Mouse (Mus musculus): ENCODE measurements around the gene Gramd1b. TPM values are rescaled to one million over a fixed set of nuclear protein-coding genes. Genes with fewer than 3 reads are reported as not detected.

Gene Gramd1b
- polyA plus RNA-seq, 1 experiment from 2014 or later = 5.7 TPM

DNA sequence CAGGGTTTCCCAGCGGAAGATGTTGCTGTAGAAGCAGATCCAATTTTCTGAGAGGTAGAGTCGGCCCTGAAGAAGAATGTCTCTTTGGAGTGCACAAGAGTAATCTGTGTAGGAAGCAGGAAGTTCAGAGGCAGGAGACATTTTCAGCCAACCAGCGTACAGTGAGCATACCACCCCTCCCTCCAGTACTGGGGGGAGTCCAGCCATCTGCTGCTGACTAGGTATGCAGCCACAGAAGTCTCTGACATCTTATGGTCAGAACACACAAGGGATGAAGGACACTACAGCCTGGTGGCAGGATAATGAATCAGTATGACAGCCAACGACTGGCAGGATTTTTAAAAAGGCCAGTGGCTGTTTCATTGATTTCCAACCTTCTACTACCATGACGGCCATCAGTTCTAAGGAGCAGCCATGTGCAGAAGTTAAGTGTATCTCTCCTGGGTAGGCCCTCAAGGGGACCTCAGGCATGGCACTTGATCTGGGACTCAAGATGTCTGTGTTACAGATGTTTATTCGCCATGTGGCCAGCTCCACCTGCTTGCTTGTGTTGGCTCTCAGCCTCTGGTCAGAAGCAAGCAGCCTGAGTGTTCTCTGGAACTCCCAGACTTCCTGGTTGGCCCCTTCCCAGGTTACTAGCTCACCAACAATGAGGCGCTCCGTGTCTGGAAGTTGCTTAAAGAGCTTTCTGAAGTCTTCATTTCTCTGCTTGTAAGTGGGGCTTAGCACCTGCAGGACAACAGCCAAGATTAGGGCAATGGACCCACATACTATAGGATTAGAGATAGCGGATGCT, 214.1 kb downstream of the Gramd1b start:
- no peaks in the 10 kb centered on the region for H3K27me3 ChIP-seq
- no peaks in the 10 kb centered on the region for H3K9me3 ChIP-seq (replicated peaks)
- 76% methylated on average over 9 of the region's 9 CpGs for WGBS
- H3K4me2 ChIP-seq = no peak overlapping the region
- H3K27ac ChIP-seq = no peak overlapping the region
- H3K9ac ChIP-seq = no peak overlapping the region
- H3K36me3 ChIP-seq = peaks cover 5% of the 10 kb centered on the region; the same call in 1 of the 2 replicates
- ATAC-seq (replicated peaks; ENCODE audit: insufficient number of reproducible peaks, insufficient read depth, low FRiP score, low read depth) = no peak
- peaks cover 18% of the 10 kb centered on the region for H3K4me1 ChIP-seq (replicated peaks)
- H3K4me3 ChIP-seq = no peak overlapping the region

DNA sequence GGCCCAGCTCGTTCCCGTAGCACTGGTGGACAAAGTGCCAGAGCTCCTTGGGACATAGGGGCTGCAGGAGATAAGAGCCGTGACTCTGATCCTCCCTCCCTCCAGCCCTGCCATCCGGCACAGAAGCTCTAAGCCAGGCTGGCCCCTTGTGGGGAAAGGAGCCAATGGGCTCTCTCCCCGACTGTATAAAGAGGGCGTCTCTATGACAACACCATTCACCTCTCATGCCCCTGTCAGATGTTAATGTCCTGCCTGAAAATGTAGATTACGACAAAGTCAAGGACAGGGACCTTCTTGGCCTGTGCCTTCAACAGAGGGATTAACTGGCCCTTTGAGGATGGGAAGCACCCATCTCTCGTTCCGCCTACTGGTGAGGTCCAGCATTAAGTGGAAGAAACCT, 219.4 kb downstream of the Gramd1b start:
- ATAC-seq (replicated peaks; ENCODE audit: insufficient number of reproducible peaks, insufficient read depth, low FRiP score, low read depth) = no peak
- Histone ChIP-seq H3K4me1 (replicated peaks) (no peaks in the 10 kb centered on the region), H3K9ac (no peak overlapping the region), H3K27ac (no peak overlapping the region), H3K27me3 (no peaks in the 10 kb centered on the region), H3K4me3 (no peak overlapping the region), H3K36me3 (peaks cover 19% of the 10 kb centered on the region; the same call in 1 of the 2 replicates), H3K4me2 (no peak overlapping the region), H3K9me3 (replicated peaks) (no peaks in the 10 kb centered on the region)
- WGBS = 61% methylated on average over 9 of the region's 9 CpGs

DNA sequence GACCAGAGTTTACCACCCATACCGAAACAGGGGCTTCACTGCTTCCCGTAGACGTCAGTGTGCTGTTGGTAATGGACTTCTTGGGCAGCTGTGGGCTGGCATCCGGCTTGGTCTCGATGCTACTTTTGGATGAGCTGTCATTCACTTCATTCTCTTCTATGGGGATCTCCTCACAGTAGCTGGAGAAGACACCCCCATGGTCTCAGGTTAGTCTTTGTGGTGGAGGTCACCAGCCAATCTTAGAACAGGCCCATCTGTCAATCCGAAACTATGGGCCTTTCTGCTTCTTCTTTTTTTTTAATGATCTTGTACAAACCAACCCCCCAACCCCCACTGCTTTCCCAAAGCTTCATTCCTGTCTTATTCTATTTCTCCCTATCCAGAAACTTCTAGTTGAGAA, 221.3 kb downstream of the Gramd1b start:
- Histone ChIP-seq H3K4me2 (no peak overlapping the region), H3K9ac (no peak overlapping the region), H3K27me3 (no peaks in the 10 kb centered on the region), H3K9me3 (replicated peaks) (no peaks in the 10 kb centered on the region), H3K4me1 (replicated peaks) (no peaks in the 10 kb centered on the region), H3K4me3 (no peak overlapping the region), H3K27ac (no peak overlapping the region), H3K36me3 (peaks cover 35% of the 10 kb centered on the region; the same call in 1 of the 2 replicates)
- ATAC-seq (replicated peaks; ENCODE audit: insufficient number of reproducible peaks, insufficient read depth, low FRiP score, low read depth) = no peak
- WGBS = 92% methylated on average over 6 of the region's 6 CpGs

DNA sequence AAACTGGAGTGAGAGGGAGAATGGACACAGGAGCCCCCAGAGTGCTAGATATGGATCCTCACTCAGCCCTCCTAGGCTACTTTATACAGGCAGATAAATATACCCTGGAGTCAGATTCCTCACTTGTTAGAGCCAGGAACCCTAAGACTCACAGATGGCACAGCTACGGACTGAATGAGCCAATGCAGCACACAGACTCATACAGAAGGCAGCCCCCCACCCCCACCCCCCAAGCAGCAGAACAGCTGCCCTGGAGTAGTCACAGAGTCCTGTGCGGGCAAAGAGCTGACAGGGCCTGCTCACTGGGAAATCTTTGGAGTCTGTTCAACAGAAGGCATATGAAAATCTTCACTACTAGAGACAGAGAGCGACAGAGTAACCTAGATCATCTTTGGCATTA, 223.9 kb downstream of the Gramd1b start:
- Histone ChIP-seq H3K27ac (no peak overlapping the region), H3K4me1 (replicated peaks) (no peaks in the 10 kb centered on the region), H3K36me3 (peaks cover 38% of the 10 kb centered on the region; the same call in 1 of the 2 replicates), H3K27me3 (no peaks in the 10 kb centered on the region), H3K9me3 (replicated peaks) (no peaks in the 10 kb centered on the region), H3K4me2 (no peak overlapping the region), H3K4me3 (no peak overlapping the region), H3K9ac (no peak overlapping the region)
- ATAC-seq (replicated peaks; ENCODE audit: insufficient number of reproducible peaks, insufficient read depth, low FRiP score, low read depth) = no peak
- 88% methylated on average over 3 of the region's 3 CpGs for WGBS

DNA sequence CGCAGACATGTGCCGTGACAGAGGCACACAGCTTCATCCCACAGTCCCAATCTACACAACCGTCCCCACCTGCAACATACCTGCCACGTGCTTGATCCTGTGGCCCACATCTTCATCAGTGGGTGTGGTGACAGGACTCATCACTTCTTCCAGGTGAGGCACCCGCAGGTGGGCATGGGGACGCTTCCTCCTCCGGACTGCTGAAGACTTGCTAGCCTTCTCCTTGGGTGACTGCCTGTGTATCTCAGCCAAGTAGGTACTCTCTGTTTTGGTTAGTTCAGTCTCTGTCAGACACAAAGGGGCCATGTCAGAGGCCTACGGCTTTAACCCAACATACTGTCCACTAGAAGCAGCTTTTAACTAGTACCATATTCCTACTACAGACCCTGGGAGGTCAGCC, 226.9 kb downstream of the Gramd1b start:
- Histone ChIP-seq H3K36me3 (peaks cover 40% of the 10 kb centered on the region), H3K27ac (no peak overlapping the region), H3K27me3 (no peaks in the 10 kb centered on the region), H3K9me3 (replicated peaks) (no peaks in the 10 kb centered on the region), H3K4me1 (replicated peaks) (no peaks in the 10 kb centered on the region), H3K9ac (no peak overlapping the region), H3K4me2 (no peak overlapping the region), H3K4me3 (no peak overlapping the region)
- 93% methylated on average over 8 of the region's 8 CpGs for whole genome bisulfite sequencing
- ATAC-seq (replicated peaks; ENCODE audit: insufficient number of reproducible peaks, insufficient read depth, low FRiP score, low read depth) = no peak

DNA sequence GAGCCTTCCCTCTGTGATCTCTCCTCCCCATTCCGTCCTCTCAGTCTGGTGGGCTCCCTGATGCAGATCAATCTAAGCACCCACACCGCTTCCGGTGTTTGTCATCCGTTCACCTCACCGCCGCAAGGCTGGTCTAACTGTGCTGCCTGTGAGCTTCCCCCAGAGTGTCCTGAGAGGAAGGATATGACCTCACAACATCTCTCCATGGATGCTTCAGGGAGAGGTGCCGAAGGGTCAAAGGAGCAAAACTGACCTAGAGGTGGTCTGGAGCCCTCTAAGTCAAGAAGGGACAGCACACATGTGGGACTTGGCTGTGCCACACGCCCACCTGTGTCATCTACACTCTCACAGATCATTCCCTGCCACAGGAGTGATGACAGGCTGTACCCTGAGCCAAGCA, 228.8 kb downstream of the Gramd1b start:
- no peak for ATAC-seq (replicated peaks; ENCODE audit: insufficient number of reproducible peaks, insufficient read depth, low FRiP score, low read depth)
- 81% methylated on average over 8 of the region's 8 CpGs for WGBS
- H3K36me3 ChIP-seq = peaks cover 45% of the 10 kb centered on the region

DNA sequence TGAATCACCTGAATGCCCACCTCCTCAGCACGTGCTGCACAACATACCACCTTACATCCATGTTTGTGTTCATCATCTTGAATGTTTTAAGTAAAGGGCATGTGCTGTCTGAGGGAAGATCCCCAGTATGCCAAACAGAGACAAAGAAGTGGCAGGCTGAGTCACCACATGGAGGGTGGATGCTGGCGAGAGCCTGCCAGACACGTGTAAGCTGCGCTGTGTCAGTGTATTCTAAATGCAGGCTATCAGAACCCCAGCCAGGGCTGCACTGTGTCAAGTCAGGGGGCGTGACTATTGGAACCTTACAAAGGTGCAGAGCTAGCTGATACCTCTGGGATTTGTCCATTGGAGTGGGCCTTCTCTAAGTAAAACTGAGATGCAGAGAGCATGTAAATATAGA, 229.7 kb downstream of the Gramd1b start:
- no peak overlapping the region for H3K27ac ChIP-seq
- no peaks in the 10 kb centered on the region for H3K4me1 ChIP-seq (replicated peaks)
- no peak overlapping the region for H3K4me3 ChIP-seq
- no peak for ATAC-seq (replicated peaks; ENCODE audit: insufficient number of reproducible peaks, insufficient read depth, low FRiP score, low read depth)
- no peaks in the 10 kb centered on the region for H3K27me3 ChIP-seq
- no peak overlapping the region for H3K9ac ChIP-seq
- H3K4me2 ChIP-seq = no peak overlapping the region
- 74% methylated on average over 5 of the region's 5 CpGs for WGBS
- no peaks in the 10 kb centered on the region for H3K9me3 ChIP-seq (replicated peaks)
- H3K36me3 ChIP-seq = peaks cover 42% of the 10 kb centered on the region

More for the DNA sequence above, 228.8 kb downstream of the Gramd1b start:
- Histone ChIP-seq H3K9me3 (replicated peaks) (no peaks in the 10 kb centered on the region), H3K27ac (no peak overlapping the region), H3K4me2 (no peak overlapping the region), H3K27me3 (no peaks in the 10 kb centered on the region), H3K4me3 (no peak overlapping the region), H3K4me1 (replicated peaks) (no peaks in the 10 kb centered on the region), H3K9ac (no peak overlapping the region)

DNA sequence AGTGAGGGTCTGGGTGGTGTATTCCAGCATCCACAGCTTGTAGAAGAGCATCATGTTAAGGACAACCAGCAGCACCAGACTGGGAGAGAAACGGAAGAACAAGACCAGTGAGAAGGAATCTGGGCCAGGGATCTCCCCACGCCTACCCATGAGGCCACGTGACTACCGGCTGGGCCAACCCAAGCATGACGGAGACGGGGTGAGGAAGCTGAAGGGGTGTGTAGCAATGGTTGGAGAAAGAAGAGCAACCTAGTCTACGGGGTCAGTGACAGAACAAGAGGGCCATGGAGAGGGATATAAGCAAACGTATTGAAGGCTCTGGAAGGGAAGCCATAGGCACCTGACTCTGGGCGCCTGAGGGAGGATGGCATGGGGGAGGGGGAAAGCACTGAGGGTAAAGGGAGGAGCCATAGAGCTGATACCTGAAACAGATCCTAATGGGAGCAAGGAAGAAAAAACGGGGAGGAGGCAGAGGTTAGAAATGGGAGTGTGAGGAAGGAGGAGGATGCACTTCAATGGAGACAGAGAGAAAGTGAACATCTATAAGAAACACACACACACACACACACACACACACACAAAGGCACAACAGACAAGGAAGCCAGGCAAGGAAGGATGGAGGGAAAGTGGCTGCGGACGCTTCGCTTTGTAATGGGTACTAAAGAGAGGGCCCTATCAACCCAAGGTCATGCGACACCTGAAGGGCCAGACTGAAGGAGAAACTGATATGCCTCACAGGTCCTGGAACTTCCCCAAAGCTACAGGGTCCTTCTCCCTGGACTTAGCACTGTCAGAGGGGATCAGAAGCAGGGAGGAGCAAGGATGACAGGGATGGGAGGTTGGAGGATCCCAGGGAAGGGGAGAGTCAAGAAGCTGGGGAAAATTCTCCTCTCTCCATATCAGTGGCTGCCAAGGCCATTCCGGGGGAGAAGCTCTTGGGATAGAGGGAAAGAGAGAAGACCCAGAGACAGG, 230.9 kb downstream of the Gramd1b start:
- ATAC-seq (replicated peaks; ENCODE audit: insufficient number of reproducible peaks, insufficient read depth, low FRiP score, low read depth) = no peak
- H3K9me3 ChIP-seq (replicated peaks) = no peaks in the 10 kb centered on the region
- WGBS = 88% methylated on average over 15 of the region's 15 CpGs
- no peak overlapping the region for H3K4me3 ChIP-seq
- H3K27me3 ChIP-seq = no peaks in the 10 kb centered on the region
- H3K4me1 ChIP-seq (replicated peaks) = no peaks in the 10 kb centered on the region
- no peak overlapping the region for H3K9ac ChIP-seq
- peaks cover 30% of the 10 kb centered on the region for H3K36me3 ChIP-seq
- H3K4me2 ChIP-seq = no peak overlapping the region
- no peak overlapping the region for H3K27ac ChIP-seq

DNA sequence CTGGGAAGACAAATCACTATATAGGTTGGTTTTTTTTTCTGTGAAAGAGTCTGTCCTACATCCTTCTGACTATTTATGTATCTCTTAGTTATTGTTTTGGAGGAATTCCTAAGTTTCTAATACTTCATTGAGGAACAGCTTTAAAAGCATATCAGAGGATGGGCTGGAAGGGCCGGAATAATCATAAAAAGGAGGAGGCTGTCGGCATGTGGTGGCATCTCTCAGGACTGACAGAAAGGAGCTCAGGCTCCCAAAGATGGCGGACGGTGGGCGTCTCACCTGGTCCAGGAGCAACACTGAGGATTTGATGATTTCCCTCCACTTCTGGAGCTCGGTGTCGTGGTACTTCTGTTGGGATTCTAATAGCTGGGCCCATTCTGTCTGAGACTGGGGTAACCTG, 231.9 kb downstream of the Gramd1b start:
- Histone ChIP-seq H3K9ac (no peak overlapping the region), H3K4me1 (replicated peaks) (no peaks in the 10 kb centered on the region), H3K4me2 (no peak overlapping the region), H3K36me3 (peaks cover 24% of the 10 kb centered on the region), H3K4me3 (no peak overlapping the region), H3K9me3 (replicated peaks) (no peaks in the 10 kb centered on the region), H3K27ac (no peak overlapping the region), H3K27me3 (no peaks in the 10 kb centered on the region)
- no peak for ATAC-seq (replicated peaks; ENCODE audit: insufficient number of reproducible peaks, insufficient read depth, low FRiP score, low read depth)
- 91% methylated on average over 7 of the region's 7 CpGs for WGBS

DNA sequence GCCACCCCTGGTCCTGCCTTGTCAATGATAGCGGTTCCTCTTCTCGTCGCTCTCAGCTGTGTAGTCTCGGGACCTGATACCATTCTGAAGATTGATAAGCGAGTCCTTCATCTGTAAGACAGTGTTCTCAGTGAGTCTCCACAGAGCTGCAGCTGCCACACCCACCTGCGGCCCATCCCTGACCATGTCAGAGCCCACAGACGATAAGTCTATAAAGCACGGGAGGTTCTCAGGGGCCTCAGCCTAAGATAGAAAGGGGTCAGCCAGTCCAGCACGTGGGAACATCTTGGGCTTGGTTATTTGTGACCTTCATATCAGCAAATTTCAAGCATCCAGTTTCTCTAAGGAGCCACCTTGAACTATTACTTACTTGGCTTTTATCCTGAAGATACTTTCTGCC, 233.2 kb downstream of the Gramd1b start:
- Histone ChIP-seq H3K9me3 (replicated peaks) (no peaks in the 10 kb centered on the region), H3K27me3 (no peaks in the 10 kb centered on the region), H3K4me1 (replicated peaks) (no peaks in the 10 kb centered on the region), H3K4me3 (no peak overlapping the region), H3K27ac (no peak overlapping the region), H3K9ac (no peak overlapping the region), H3K4me2 (no peak overlapping the region), H3K36me3 (peaks cover 31% of the 10 kb centered on the region)
- ATAC-seq (replicated peaks; ENCODE audit: insufficient number of reproducible peaks, insufficient read depth, low FRiP score, low read depth) = no peak
- WGBS = 78% methylated on average over 9 of the region's 9 CpGs

DNA sequence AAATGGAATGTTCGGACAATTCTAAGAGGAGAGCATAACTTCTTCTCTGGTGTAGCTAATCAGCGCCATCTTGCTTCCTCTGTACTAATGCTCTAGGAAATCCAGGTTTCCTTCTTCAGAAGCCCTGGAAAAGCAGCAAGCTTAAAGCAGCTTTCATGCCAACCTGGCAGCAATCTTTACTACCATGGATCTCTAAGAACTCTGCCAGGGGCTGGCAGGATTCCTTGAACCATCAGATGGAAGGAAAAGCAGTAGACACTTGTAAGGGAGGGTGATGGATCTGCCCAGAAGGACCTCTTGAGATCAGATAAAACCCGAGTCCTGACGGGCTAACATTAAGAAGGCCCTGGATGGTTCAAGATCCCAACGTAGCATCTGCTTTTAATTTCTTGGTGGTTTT, 234.9 kb downstream of the Gramd1b start:
- Histone ChIP-seq H3K36me3 (peaks cover 27% of the 10 kb centered on the region), H3K27me3 (no peaks in the 10 kb centered on the region), H3K9me3 (replicated peaks) (no peaks in the 10 kb centered on the region), H3K4me1 (replicated peaks) (no peaks in the 10 kb centered on the region), H3K4me3 (no peak overlapping the region), H3K4me2 (no peak overlapping the region), H3K9ac (no peak overlapping the region), H3K27ac (no peak overlapping the region)
- WGBS = 86% methylated on average over 5 of the region's 5 CpGs
- ATAC-seq (replicated peaks; ENCODE audit: insufficient number of reproducible peaks, insufficient read depth, low FRiP score, low read depth) = no peak

Measured in heart, embryonic 15.5 days (tissue).